Mouse (Mus musculus) liver, adult 2 months (tissue): ENCODE data around the gene Tent4a.

ENCODE experiments used
- CTCF ChIP-seq: fragments of 200-500 bp; IDR thresholded peaks from 2 replicates; pipeline ENCODE4 v1.5.1; 2011; ENCODE audit warnings: low read depth, low read length, control low read depth
- POLR2A ChIP-seq: fragments of 200-500 bp; IDR thresholded peaks from 2 replicates; pipeline ENCODE4 v1.6.1; 2011; ENCODE audit warnings: low read length, control low read depth; ENCODE audit not compliant: insufficient read depth; ENCODE audit errors: extremely low read depth

GRCm38 (mm10) chr13:69532101-69532892 lies 2.1 kb downstream of the Tent4a start:
- no peak for TF ChIP-seq CTCF
- TF ChIP-seq POLR2A: no peak
